Mouse (Mus musculus) ovary, postnatal 14 days (tissue): Measurements from ENCODE around the gene 1600002K03Rik.
"Not testable (repeated sequence)": the region's sequence is repeated elsewhere in the genome, so short reads cannot be mapped to it uniquely, and the experiment has no call there.

Source experiments
- DNase-seq: peaks from one replicate; pipeline ENCODE4 v3.0.0; 2022; ENCODE audit warnings: low spot score

Gene 1600002K03Rik

DNA sequence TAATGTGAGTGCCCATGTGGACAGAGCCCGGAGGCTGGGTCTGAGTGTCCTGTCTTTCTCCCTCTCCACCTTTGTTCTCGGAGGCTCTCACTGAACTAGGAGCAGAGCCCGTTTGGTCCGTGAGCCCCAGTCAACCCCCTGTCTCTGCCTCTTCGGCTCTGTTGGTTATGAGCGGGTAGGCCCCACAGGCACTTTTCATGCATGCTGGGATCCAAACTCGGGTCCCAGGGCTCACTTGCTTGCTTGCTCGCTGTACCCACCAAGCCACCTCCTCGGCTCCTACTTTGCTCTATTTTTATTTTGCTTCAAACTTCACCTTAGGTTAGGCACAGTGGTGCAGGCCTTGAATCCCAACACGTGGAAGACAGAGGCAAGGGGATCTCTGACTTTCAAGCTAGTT, 15.0 kb downstream of the 1600002K03Rik start:
- no peak for DNase-seq

DNA sequence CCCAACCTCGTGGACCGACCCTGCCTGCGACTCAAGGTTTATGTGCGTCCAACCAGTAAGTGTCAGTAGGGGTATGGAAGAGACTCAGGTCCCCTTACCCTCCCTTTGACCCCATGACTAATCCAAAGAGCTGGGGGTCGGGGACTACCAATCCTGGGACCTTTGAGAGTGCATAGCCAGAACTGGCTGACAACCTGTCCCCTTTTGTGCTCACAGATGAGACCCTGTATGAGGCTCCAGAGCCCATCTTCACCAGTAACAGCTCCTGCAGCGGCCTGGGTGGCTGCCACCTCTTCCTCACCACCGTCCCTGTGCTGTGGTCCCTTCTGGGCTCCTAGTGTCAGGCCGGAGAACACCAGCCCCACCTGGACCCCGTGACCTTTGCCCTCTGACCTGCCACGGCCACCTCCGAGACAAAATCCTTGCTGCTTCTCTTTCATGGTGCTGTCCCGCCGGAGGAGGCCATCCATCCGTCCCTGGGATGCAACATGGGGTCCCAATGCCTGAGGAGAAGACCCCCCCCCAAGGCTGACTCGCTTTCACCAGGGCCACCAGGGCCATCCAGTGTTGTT, 15.8 kb downstream of the 1600002K03Rik start:
- DNase-seq = no peak

DNA sequence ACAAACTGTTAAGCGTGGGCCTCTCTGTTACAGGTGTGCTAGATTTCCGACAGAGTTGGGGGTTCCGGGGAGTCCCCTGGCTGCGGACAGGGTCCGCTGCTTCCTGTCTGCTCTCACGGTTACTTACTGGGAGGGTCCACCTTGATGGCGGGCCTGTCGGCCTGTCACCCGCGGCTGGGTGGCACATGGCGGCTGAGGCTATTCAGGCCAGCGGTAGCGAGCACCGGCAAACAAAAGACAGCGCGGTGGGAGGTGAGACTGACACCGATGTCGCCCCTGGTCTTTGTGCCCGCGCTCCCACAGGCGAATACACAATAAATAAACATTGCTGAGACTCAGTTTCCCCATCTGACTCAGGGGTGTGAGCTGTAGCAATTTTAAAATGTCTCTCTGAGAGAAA, 17.3 kb downstream of the 1600002K03Rik start:
- DNase-seq = no peak

DNA sequence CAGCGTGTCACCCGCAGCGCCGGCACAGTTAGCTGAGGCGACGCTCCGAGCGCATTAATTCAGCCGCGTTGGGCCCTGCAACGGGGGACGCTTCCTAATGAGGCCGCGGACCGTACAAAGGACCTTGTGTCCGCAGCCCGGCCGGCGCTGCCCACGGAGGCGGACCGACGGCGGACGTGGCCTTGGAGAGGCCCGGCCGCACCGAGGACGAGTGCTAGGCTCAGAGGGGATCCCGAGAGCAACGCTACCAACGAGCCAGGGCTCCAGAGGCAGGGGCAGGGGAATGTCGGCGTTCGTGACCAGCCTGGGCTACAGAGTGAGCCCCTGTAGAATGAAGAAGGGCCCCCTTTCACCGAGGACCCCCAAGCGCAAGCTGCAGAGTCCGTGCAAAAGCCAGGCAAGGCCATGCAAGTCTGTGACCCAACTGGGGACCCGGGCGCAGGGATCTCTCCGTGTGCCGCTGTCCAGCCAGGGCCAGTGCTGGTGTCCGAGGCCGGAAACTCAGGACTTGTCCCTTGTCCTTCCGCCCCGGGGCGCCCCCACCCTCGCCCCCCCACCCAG, 17.8 kb downstream of the 1600002K03Rik start:
- DNase-seq = no peak

DNA sequence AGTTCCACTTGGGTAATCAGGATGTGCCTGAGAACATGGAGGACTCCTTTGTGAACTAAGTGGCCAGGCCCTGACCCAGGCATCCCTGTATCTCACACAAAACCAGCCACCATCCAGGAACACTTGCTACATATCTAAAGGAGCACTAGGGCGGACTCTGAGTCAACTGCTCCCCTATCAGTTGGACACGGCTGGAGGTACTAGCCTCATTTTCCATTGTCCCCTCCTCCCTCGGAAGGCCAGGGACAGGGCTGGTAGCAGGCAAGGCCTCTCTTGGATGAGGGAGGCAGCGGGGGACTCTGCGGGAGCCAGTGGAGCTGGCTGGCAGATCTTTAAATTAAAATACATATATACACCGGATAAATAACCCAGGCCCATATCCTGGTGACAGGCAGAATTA, 21.2 kb downstream of the 1600002K03Rik start:
- no peak for DNase-seq

DNA sequence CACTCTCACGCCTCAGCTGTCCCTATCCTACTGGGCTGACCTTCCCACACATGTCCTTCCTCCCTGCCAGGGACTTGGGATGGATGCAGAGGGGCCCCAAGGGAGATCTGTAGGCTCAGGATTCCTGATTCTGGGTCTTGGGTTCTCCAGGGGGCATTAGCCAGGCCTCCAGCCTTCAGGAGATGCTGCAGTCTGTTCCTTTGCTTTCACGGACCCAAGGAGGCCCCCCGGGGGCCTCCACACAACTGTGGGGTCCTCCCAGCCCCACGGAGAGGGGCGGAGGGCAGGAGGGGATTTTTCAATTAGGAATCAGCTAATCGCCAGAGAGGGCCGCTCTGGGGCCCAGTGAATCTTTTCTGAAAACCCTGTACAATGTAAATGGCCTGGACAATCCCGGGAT, 21.7 kb downstream of the 1600002K03Rik start:
- DNase-seq = no peak

DNA sequence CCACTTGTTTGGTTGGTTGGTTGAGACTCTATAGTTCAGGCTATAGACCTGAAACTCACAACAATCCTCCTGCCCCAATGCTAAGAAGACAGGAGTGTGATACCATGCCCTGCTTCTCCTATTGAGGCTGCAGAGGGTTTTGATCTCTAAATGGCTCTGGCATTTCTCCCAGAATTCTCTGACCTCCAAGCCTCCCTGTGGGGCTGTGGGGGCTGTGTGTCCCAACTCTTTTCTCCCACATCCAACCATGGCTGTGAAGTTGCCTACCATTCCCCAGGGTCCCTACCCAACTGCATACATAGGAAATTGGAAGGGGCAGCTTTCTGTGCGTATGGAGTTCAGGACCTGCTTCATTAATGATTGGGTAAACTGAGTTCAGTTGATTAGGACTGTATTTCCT, 23.4 kb downstream of the 1600002K03Rik start:
- no peak for DNase-seq

DNA sequence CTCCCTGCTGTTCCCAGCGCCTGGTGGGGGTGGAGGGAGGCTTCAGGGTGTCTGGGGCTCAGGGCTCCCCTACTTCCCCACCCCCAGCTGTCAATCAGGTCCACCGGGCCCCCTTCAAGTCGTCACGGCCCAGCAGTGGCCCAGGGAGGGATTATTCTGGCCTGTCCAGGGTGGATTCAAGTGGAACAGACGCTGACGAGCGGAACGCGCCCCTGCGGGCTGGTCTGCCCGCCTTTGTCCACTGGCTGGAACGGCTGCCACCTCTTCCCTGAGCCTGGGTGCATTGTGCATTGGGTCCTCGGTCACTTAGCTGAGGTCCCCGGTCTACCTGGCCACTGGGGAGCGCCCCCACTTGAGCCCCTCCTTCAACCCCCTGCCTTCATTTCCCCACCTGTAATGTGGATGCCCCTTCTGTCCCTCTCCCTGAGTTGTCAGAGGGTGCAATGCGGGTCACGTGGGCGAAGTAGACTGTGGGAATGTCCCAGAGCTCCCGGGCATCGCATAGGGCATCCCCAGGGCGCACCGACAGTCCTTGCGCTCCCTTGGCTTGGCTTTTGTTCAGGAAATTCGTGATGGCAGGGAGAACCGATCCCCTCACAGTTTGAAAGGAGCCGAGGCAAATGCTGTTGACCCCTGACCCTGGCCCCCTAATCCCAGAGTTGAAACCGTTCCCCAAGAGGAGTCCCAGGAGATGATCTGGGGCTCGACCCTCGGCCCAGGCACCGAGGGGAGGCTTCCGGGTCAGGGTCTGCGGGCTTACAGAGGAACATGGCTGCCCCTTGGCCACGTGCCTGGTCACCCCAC, 24.2 kb downstream of the 1600002K03Rik start:
- DNase-seq = no peak

DNA sequence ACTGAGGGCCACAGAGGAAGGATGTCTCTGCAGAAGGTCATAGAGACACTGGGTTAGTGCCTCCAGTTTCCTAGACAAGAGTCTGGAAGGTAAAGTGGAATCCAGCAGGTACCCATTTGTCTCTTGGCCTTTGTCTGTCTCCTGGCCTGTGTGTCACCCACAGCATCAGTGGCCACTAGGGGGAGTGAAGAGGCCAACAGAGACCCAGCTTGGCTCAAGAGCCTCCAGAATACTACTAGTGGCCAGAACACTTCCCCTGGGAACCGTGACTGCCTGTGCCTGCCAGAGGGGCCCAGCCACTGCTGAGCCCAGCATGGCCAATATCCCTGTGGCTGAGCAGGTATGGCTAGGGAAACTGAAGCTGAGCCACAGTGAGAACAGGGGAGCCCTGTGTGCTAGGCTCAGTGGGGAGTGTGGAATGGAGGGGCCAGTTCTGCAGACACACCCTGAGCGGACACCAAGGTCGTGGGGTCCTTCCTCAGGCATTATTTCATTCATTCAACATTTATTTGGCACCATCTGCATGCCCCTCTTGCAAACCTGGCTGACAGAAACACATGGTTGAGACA, 26.8 kb downstream of the 1600002K03Rik start:
- DNase-seq = peak; percentile 82

DNA sequence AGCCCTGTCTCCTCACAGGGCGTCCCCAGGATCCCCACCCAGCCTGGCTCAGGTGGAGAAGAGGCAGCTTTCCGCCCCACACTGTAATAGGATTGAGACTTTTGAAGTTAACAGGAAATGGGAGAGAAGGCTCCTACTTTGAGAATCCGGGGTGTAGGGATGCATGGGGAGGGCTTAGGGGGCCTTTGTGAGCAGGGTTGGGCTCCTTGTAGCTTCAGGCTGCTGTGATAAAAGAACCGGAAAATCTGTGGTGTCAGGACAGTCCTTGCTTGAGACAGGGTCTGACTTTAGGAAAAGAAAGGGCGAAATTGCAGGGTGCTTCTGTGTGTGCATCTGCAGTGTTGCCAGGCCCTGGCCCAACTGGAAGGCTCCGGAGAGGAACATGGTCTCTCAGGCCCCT, 27.7 kb downstream of the 1600002K03Rik start:
- no peak for DNase-seq

DNA sequence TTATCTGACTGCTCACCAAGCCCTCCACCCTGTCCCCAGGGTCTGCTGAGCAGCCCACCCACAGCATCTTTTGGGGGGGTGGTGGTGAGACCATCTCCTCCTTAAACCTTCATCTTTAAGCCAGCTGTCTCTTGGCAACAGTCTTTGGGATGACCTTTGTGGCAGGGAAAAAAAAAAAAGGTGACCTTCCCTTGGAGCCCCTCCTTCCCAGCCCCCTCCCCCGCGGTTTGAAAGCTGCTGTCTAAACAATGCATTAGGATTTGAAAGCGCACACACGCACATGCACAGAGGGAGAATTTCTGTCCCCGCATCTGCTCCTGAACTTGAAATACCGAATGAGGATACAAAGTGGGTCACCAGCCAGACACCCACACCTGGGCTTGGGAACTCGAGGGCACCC, 31.3 kb downstream of the 1600002K03Rik start:
- DNase-seq = no peak

DNA sequence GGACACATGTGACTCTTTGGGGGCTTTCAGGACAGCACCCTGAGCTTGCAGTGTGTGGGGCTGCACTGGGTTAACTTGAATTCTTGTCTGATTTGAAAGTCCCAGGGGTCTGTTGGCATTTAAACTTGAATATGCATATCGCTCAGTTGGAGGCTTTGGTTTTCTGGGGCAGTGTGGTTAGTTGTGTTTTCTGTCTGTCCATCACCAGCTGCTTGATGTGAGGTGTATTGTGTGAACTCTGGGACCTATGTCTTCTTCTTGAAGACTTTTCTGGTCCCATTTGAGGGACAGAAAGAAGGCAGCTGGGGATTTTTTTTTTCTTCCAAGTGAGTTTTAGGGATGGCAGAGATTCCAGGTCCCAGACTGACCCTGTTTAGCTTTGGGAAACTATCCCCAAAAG, 34.5 kb downstream of the 1600002K03Rik start:
- DNase-seq = no peak

DNA sequence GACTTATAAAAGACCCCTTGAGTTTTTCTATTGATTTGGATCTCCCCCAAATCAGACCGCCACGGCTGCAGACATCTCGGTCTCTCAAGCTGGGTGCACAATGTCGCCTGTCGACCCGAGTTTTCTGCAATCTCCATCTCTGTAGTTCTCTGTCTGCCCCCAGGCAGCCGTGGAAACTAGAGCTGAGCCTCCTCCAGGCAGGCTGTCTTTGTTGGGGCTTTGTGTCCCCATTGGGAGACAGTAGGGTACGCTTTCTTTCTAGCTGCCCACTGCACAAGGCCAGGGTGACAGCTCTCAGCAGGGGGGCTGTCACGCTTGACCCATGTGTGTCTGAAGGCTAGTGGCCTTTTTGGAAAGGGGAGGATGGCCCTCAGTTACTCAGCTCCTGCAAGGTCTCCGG, 34.9 kb downstream of the 1600002K03Rik start:
- DNase-seq = no peak

DNA sequence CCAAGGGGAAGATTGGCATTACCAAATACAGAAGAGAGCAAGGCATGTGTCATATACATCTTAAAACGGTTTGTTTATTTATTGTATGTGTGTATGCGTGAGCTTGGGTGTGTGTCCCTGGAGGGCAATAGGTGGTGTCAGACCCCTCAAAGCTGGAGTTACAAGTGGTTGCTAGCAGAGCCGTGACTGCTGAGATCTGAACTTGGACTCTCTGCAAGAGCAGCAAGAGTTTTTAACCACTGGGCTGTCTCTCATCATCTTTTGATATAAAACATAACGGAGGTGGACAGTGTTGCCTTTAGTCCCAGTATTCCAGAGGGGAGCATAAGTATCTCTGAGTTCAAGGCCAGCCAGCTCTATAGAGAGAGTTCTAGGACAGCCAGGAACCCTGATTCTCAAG, 35.5 kb downstream of the 1600002K03Rik start:
- DNase-seq = no peak

DNA sequence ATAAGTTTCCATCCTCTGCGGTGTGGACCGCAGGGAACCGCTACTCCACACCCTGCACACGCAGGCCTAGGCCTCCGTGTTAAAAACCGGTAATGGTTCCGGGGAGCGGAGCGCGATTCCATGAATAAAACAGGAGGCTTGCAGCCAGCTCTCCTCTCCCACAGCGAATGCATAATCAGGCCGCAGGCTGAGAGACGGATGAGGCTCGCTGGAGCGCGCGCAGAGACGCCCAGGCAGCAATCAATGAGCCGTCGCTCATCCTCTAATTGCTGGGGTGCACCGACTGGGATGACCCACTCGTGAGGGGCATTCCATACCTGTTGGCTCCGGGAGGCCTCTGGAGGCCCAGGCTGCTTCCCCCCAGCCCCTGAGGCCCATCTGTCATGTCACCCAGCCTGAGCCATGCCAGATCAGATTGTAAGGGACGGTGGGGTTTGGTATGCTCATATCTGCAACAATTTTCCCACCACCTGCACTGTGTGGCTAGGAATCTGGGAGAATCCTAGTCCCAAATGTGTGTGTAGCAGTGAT, 36.2 kb downstream of the 1600002K03Rik start:
- DNase-seq = no peak

DNA sequence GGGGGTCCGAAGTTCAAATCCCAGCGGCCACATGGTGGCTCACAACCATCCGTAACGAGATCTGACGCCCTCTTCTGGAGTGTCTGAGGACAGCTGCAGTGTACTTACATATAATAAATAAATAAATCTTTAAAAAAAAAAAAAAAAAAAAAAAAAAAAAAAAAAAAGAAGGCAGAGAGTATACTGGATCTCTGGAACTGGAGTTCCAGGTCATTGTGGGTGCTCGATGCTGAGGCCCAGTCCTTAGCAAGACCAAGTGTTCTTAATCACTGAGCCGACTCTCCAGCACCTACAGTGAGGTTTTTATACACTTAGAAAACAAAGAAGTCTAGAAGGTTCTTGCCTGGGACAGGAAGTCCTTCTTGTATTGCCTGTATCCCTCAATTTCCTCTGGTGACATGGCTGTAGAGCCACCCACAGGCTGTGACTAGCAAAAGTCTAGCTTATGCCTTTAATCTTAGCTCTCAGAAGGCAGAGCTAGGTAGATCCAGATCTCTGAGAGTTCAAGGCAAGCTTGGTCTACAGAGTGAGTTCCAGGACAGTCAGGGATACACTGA, 38.9 kb downstream of the 1600002K03Rik start:
- DNase-seq = not testable (repeated sequence)

DNA sequence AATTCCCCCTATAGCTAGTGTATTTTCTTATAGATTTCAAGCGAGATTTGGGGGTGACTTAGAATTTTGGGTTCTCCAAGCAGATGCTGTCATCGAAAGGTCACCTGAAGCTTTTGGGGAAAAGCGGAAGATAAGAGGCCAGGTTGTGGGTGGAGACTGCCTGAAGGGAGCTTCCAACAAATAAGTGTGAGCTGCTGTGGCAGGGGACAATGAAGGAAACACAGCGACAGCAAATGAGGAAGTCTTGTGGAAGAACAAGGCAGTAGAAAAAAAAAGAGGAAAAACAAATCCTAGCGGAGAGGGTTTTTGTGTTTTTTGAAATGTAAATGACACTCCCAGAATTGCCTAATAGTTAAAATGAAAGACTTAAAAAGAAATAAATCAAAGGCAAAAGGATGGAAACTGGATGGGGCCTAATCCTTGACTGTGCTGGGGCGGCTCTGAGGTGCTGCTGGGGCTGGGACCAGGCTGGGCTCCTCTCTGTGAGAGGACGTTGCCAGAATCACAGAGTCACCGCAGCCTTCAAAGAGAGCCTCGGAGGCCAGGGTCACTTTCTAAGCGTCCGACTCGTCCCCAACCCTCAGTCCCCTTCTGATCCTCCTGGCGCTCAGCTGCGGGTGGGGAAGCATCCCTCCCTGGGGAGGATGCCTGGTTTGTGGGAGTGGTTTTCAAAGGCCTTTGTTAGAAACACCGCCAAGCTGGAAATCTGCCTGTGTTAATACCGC, 42.5 kb downstream of the 1600002K03Rik start:
- no peak for DNase-seq

DNA sequence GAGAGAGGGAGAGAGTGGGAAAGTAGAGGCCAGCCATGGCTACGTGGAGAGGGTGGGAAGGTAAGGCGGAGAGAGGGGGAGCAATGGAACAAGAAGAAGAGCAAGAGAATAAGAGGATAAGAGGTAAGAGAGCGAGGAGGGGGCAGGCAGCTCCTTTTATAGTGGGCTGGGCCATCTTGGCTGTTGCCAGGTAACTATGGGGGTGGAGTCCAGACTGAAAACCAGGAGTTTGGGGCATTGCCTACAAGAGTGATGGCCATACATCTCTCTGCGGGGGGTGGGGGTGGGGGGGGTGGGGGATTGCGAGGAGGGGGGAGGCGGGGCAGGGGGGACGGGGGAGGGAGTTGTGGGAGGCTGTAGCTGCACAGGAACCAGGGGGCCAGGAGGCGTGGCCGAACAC, 47.9 kb downstream of the 1600002K03Rik start:
- DNase-seq = no peak

DNA sequence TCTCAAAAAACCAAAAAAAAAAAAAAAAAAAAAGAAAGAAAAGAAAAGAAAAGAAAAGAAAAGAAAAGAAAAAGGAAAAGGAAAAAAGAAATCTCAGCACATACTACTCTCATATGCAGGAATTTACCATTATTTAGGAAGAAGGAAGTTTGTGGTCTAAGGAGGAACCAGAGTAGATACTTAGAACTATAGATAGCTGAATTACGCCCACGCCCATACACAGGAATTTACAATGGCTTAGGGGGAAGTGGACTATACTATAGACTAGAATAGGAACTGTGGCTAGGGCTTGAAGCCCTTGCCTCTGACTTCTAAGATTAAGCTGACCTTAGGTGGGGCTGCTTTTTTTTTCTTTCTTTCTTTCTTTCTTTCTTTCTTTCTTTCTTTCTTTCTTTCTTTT, 50.4 kb downstream of the 1600002K03Rik start:
- not testable (repeated sequence) for DNase-seq
